Mouse (Mus musculus): ENCODE data around the gene Lrrc19.

DNA sequence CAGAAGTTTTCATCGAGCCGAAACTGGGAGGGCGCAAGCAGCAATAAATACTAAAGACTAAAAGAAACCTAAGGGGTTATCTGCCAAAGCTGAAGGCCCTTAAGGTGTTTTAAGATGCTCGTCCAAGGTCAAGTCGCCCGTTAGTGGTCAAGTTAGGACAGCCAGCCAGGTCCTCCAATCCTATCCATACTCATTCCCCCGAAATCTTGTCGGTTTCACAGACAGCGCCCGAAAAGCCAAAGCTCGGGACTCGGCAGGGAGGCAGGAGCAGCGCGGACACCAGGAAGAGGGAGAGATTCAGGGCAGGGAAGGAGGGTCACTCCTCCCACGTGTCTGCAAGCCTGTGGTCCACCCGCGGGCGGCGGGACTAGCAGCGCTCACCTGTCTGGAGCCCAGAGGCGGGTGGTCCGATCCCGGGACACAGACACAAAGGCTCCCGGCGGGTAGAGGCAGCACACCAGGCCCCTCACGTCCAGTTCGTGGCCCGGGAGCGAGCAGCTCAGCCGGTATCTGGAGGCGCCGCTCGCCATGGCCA, 47.4 kb downstream of the Lrrc19 start:
- TF ChIP-seq CTCF (IDR thresholded peaks at IDR 0.05; ENCODE audit: extremely low read depth, insufficient read depth, insufficient read length, insufficient replicate concordance) (no peak), POLR2A (IDR thresholded peaks at IDR 0.05; ENCODE audit: low read depth, low read length) (no peak)

Measured in spleen, adult 2 months (tissue).